Mouse (Mus musculus) frontal cortex, postnatal 36 days (tissue): Measurements from ENCODE around the gene Ffar3.
"Not testable (repeated sequence)": the region's sequence is repeated elsewhere in the genome, so short reads cannot be mapped to it uniquely, and the experiment has no call there.

Experiments
- DNase-seq, 2 experiments: peaks; one replicate each; pipeline ENCODE4 v3.0.0; 2022; ENCODE audit warnings: low spot score in 2 of 2

The Ffar3 gene

GRCm38 (mm10) chr7:30844676-30845297, 11.2 kb downstream of the Ffar3 start:
- DNase-seq = no peak

DNA sequence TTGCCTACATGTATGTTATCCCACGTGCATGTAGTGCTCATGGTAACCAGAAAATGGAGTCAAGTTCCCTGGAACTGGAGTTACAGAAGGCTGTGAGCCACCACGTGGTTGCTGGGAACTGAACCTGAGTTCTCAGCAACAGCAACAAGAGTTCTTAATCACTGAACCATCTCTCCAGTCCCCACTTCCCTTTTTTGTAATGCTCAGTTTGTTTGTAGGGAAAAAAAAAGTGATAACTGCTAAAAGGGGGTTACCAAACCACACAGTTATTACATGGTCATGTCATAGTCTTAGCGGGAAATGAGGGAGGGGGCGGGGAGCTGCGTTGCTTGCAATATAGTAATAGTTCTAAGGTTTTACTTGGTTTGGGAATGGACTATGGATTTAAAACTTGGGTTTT, 13.9 kb downstream of the Ffar3 start:
- DNase-seq = no peak

DNA sequence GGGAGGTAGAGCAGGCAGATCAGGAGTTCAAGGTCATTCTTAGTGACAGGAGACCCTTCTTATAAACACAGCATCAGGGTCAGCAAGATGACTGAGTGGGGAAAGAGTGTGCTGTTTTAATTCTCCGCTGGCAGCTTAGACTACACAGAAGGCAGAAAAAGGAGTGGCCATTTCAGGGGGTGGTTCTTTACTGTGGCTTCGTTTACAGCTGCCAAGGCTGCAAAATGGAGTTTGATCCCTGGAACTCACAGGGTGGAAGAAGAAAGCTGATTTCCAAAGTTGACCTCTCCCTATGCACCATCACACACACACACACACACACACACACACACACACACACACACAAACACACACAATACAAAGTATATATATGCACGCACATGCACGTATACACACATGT, 14.6 kb downstream of the Ffar3 start:
- DNase-seq = no peak

DNA sequence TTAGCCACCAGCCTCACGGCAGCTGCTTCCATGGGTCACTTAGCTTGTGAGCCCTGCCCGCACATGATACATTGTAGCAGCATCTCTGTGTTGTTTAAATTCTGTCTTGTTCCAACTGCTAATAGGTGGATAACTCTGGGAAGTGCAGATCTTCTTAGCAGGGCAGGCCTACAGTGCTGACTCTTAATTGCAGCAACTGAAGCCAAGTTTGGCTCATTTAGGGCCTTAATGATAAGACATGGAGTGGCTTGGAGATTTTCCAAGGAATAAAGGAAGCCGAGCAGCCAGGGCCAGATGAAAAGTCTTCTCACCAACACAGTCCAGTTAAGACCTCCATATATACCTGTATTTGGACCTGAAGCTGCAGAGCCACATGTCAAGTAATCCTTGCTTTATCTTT, 15.7 kb downstream of the Ffar3 start:
- DNase-seq = no peak

- no peak for DNase-seq
Observed at GRCm38 (mm10) chr7:30837277-30837676, 18.7 kb downstream of the Ffar3 start.

DNA sequence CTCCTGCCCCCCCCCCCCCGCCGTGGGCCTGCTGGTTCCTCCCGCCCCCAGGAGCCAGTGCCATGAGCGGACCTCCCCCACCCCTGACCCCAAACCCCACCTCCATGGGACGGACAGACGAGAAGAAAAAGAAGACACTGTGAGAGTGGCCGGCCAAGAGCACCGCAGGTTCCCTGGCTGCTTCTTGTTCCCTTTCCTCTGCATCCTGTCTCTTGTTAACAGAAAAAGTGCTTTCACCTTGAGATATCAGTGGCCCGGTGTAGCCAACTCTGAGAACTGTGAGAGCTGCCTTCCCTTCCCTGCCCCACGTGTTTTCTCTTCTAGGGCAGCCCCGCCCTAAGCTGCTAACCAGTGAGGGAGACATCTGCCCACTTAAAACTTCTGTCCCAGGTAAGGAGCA, 23.3 kb downstream of the Ffar3 start:
- not testable (repeated sequence) for DNase-seq

DNA sequence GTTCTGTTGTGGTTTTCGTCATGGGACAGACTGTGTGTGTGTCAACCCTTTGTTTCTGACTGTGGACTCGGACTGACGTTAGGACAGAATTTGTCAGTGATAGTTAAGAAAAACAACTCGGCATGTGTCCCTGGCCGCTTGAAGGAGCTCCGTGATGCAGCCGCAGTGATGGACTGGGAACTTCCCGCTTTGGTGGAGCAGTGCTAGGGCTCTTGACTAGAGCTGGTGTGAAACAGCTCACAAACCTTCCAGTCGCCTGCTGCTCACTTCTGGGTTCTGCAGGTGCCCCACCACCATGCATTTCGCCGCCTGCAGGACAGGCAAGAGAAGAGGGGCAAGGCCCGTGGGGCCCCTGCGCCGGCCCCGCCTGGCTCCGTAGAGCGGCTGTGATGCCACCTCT, 23.7 kb downstream of the Ffar3 start:
- DNase-seq = no peak

- DNase-seq = no peak
Observed at GRCm38 (mm10) chr7:30829428-30829827, 26.6 kb downstream of the Ffar3 start.

DNA sequence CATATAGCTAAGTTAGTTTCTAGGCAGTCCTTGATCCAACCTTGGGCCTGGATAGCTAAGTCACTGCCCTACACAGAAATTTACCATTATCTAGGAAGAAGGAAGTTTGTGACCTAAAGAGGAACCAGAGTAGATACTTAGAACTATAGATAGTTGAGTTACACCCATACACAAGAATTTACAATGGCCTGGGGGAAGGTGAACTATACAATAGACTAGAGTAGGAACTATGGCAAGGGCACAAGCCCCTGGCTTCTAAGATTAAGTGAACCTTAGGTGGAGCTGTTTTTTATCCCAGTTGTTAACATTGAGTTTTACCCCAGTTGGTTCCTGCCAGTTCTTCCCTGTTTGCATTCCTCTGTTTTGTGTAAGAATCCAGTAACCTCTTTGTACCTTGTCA, 27.1 kb downstream of the Ffar3 start:
- not testable (repeated sequence) for DNase-seq

DNA sequence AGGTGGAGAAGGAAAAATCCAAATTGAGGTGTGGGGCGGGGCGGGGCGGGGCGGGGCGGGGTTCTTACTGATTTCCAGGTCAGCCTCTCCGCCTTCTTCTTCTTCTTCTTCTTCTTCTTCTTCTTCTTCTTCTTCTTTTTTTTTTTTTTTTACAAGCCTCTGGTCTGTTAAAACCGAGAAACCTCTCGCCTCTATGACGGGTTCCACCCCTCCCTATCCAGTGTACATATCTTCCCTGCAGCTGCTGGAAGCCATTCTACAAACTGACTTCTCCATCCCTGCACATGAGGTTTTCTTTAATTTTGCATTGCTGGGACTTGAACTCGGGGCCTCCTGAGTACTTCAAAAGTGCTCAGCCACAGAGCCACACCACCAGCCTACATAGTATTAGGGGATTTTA, 29.3 kb downstream of the Ffar3 start:
- no peak for DNase-seq

DNA sequence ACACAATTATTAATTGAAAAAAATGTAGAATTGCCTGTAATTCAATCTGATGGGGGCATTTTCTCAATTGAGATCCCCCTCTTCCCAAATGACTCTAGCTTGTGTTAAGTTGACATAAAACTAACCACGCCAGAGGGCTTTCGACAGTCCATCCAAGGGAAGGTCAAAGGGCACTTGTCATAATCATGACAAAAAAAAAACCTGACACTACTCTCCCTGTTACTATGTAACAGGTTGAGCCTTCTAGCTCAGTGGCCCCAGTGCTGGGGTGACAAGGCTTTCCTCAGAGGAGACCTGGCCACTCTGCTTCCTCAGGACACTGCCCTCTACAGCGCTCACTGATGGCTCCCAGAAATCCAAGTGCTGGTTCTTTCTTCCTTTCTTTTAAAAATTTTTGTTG, 31.7 kb downstream of the Ffar3 start:
- DNase-seq = no peak

DNA sequence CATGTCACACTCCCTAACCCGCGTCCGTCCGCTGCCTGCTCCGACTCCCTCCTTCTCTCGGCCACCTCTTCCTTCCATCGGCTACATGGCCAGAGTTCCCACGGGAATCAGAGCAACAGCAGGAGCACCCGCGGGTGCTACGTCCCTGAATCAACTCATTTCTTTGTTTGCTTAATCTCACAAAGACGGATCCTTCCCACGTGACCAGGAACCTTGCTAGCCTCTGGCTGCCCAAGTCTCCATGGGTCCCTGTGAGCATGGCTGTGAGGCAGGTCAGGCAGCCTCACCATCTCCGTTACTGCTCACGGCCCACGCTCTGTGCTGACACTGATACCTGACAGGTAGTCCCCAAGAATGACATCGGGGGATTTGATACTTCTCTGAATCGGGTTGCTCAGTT, 32.3 kb downstream of the Ffar3 start, which contains the start of gene Ffar2:
Gene Ffar2 (minus strand): TSS at position 101 of the 400 bp plus-strand sequence.
- no peak for DNase-seq

DNA sequence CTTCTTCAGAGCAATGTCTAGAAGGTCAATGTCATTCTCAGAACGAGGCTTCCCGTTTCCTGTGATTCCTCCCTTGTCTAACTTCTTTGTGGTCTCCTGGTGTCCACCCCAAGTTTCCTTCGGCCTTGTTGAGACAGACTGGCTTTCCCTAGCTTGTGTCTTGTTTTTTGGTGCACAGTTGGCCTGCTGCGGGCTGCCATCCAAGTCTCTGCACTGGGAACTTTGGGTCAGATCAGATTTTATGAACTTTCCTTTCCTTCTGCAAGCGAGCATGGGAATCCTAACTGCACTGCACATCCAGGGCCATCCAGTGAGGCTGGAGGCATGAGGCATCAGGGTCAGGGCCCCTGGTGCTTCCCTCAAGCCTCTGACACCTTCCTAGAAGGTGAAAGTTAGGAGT, 34.4 kb downstream of the Ffar3 start:
- no peak for DNase-seq

DNA sequence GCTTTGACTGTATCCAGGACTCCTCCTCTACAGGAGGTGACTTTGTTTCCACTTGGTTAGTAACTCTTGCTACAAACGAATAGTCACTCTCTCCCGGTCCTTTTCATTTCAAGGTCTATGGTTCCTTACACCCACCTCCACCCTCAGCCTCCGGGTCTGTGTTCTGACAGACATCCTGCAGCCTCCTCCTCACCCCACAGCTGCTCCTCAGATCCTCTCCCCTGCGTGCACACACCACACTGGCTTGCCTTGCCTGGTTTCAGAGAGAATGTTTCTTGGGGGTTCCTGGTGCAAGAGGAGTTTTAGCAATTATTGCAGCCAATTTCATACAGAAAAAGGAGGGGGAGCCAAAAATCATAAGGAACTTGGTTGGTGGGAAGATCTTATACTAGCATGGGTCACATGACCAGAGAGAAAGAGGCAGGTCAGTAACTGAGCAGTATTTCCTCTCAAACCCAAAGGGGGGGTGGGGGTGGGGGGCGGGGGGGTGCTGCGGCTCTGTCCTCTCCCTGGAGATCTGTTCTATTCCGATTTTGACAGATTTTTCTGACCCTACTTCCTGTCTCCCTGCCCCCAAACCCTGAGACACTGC, 35.0 kb downstream of the Ffar3 start:
- DNase-seq = no peak

DNA sequence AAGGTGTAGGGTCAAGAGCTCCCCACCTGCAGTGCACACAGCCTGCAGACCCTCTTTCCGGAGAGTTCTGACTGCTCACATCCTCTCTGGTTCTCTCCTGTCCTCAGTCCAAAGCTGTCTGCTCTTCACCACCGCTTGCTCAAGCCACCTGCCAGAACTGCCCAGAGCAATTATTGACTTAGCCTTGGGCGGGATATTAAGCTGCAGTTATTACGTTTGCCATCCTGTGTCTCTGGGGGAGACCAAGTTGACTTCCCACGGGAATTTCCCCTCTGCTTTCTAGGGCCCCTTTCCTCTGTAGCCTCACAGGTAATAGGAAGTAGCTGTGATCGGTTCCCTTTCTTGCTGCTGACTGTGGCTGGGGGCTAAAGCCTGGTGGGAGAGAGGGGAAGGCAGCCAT, 35.8 kb downstream of the Ffar3 start:
- DNase-seq = no peak

DNA sequence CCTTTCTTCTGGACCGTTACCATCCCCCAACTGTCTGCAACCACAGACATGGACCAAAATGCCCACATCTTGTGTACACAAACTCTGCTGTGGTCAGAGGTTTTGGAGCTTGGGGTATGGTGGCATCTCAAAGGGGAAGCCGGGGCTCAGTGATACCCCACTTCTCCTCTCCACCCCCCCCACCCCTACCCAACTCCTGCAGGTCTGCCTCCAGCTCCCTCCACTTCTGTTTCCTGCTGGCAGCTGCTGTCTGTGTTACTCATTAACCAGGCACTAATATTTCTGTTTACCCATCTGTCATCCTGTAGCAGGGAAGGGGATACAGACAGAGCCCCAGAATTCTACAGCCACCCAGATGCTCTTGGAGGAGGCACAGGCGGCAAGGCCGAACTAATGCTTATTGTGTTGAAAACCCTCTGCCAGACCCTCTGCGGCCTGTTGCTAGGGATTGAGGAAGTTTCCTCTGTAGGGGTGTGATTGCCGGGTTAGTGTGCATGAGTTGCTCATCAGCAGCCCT, 43.6 kb downstream of the Ffar3 start:
- no peak for DNase-seq

DNA sequence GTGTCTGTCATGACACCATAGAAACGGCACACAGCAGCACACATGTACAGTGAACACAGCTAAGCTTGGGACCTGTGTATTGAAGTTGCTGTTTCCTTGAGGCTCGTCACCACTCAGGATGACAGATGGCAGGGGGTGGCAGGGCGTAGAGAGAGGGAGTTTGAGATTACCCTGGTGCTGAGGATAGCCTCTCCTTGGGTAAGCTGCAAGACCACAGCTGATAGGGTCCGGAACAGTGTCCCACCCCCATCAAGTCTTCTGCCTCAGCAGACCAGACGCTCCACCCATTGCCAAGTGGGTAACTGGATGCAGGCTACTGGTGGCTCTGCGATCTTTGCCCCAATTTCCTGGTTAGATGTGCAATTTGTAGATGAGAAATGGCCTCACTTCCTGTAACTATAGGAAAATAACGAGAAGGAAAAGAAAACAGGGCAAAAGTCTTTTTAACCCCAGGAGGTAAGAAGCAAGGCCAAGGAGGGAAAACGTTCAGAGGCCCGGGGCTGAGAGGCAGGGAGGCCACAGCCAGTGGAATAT, 44.2 kb downstream of the Ffar3 start:
- DNase-seq = no peak

- no peak for DNase-seq
Observed at GRCm38 (mm10) chr7:30810319-30810718, 45.7 kb downstream of the Ffar3 start.

- DNase-seq = no peak
Observed at GRCm38 (mm10) chr7:30805924-30806323, 50.1 kb downstream of the Ffar3 start.
